Mouse (Mus musculus) small intestine, adult 2 months (tissue): ENCODE data around the gene Gm20388. TPM values are rescaled to one million over a fixed set of nuclear protein-coding genes. Genes with fewer than 3 reads are reported as not detected.

Source experiments
- H3K27ac ChIP-seq: fragments of 200-500 bp; 2 replicates; pipeline ENCODE4 v1.5.1; 2012; ENCODE audit warnings: low read depth, low read length, control low read depth, inconsistent platforms; ENCODE audit not compliant: insufficient read depth
- H3K27me3 ChIP-seq: fragments of 200-500 bp; 2 replicates; pipeline ENCODE4 v1.6.1; 2012; ENCODE audit warnings: mild to moderate bottlenecking, moderate library complexity, low read length, inconsistent platforms; ENCODE audit not compliant: control insufficient read depth, insufficient read depth
- H3K36me3 ChIP-seq: fragments of 200-500 bp; 2 replicates; pipeline ENCODE4 v1.6.1; 2012; ENCODE audit warnings: mild to moderate bottlenecking, low read length, control low read depth, inconsistent platforms; ENCODE audit not compliant: control insufficient read depth, insufficient read depth
- H3K4me1 ChIP-seq: fragments of 200-500 bp; 2 replicates; pipeline ENCODE4 v1.6.1; 2012; ENCODE audit warnings: low read length, inconsistent platforms, mixed read lengths; ENCODE audit not compliant: control insufficient read depth, insufficient read depth, insufficient read length
- H3K4me3 ChIP-seq: fragments of 200-500 bp; 2 replicates; pipeline ENCODE4 v1.5.1; 2012; ENCODE audit warnings: low read depth, mild to moderate bottlenecking, control low read depth, inconsistent platforms, low read length, moderate library complexity
- CTCF ChIP-seq: fragments of 200-500 bp; IDR thresholded peaks from 2 replicates; pipeline ENCODE4 v1.5.1; 2012; ENCODE audit warnings: low read depth, mild to moderate bottlenecking, control low read depth, inconsistent platforms, low read length, moderate library complexity, mixed read lengths; ENCODE audit not compliant: insufficient replicate concordance, insufficient read length; ENCODE audit errors: extremely low read depth
- POLR2A ChIP-seq: fragments of 200-500 bp; IDR thresholded peaks from 2 replicates; pipeline ENCODE4 v1.6.1; 2012; ENCODE audit warnings: low read depth, mild to moderate bottlenecking, control low read depth, inconsistent platforms, low read length, moderate library complexity
- WGBS: fragments of 180-500 bp; shearing (Covaris S2); methylation state at CpG from one replicate; pipeline ENCODE4 v1.1.7; 2018; 5-methylcytosine and 5-hydroxymethylcytosine counted together
- polyA plus RNA-seq: library from polyadenylated mRNA; depleted of rRNA; stranded (reverse); fragments of >200 nt; gene quantifications from 2 replicates; pipeline ENCODE4 v1.2.3, GENCODE M21; 2012

Gene Gm20388
- polyA plus RNA-seq, 1 experiment: 37.3 TPM

- Histone ChIP-seq H3K27ac (no peak overlapping the region), H3K27me3 (peaks cover 27% of the 10 kb centered on the region), H3K4me1 (peaks cover 2% of the 10 kb centered on the region), H3K4me3 (no peak overlapping the region), H3K36me3 (peaks cover 6% of the 10 kb centered on the region; the same call in 1 of the 2 replicates)
- WGBS: 53% methylated on average over 6 of the region's 6 CpGs
- TF ChIP-seq POLR2A (no peak), CTCF (no peak)
Measured at GRCm38 (mm10) chr8:121093496-121093895, 1182.9 kb downstream of the Gm20388 start.

- H3K4me3 ChIP-seq: no peak overlapping the region
- no peak overlapping the region for H3K27ac ChIP-seq
- peaks cover 13% of the 10 kb centered on the region for H3K36me3 ChIP-seq
- 57% methylated on average over 17 of the region's 17 CpGs for WGBS
- TF ChIP-seq POLR2A (no peak), CTCF (peak; percentile 96)
- H3K4me1 ChIP-seq: peaks cover 6% of the 10 kb centered on the region; the same call in 1 of the 2 replicates
- no peaks in the 10 kb centered on the region for H3K27me3 ChIP-seq
Measured at GRCm38 (mm10) chr8:121104049-121104818, 1193.6 kb downstream of the Gm20388 start.

- Histone ChIP-seq H3K4me3 (peak within 1 kb of the TSS; percentile 82), H3K27me3 (no peaks in the 10 kb centered on the region), H3K27ac (peak within 1 kb of the TSS; percentile 61), H3K4me1 (peaks cover 6% of the 10 kb centered on the region; the same call in 1 of the 2 replicates), H3K36me3 (no peaks in the 10 kb centered on the region; the same call in 1 of the 2 replicates)
- under 1% methylated on average over 75 of the region's 75 CpGs for WGBS
- TF ChIP-seq POLR2A (peak; percentile 69; the same call in 1 of the 2 replicates), CTCF (no peak; the same call in 1 of the 2 replicates)
Measured at GRCm38 (mm10) chr8:121107668-121108656, 1197.3 kb downstream of the Gm20388 start, which contains the start of gene Mthfsd. Gene Mthfsd, minus strand, starts transcription at chr8:121108392.

- TF ChIP-seq CTCF (no peak), POLR2A (no peak)
- no peak overlapping the region for H3K27ac ChIP-seq
- H3K4me1 ChIP-seq: peaks cover 6% of the 10 kb centered on the region; the same call in 1 of the 2 replicates
- H3K27me3 ChIP-seq: peaks cover 3% of the 10 kb centered on the region; the same call in 1 of the 2 replicates
- WGBS: 9% methylated on average over 5 of the region's 5 CpGs
- no peaks in the 10 kb centered on the region for H3K36me3 ChIP-seq
- peak overlapping the region; percentile 82 for H3K4me3 ChIP-seq
Measured at GRCm38 (mm10) chr8:121108657-121109056, 1198.0 kb downstream of the Gm20388 start.

- TF ChIP-seq POLR2A (no peak), CTCF (no peak)
- Histone ChIP-seq H3K27ac (no peak overlapping the region), H3K27me3 (peaks cover 25% of the 10 kb centered on the region), H3K36me3 (no peaks in the 10 kb centered on the region), H3K4me1 (peaks cover 8% of the 10 kb centered on the region; the same call in 1 of the 2 replicates), H3K4me3 (no peak overlapping the region)
- 35% methylated on average over 7 of the region's 7 CpGs for WGBS
Measured at GRCm38 (mm10) chr8:121111145-121111907, 1200.7 kb downstream of the Gm20388 start.

- Histone ChIP-seq H3K27ac (no peak overlapping the region), H3K27me3 (peaks cover 44% of the 10 kb centered on the region), H3K4me3 (no peak overlapping the region), H3K4me1 (peaks cover 9% of the 10 kb centered on the region; the same call in 1 of the 2 replicates), H3K36me3 (no peaks in the 10 kb centered on the region)
- WGBS: 2% methylated on average over 21 of the region's 21 CpGs
- TF ChIP-seq POLR2A (no peak; the same call in 1 of the 2 replicates), CTCF (peak; percentile 98; the same call in 1 of the 2 replicates)
Measured at GRCm38 (mm10) chr8:121113261-121113660, 1202.6 kb downstream of the Gm20388 start.
